Mouse (Mus musculus) urinary bladder, postnatal 36 days (tissue): ENCODE data around the gene Lzic.
A peak's percentile ranks its signal among the peaks of the same experiment; 100 is the strongest.

ENCODE experiments used
- DNase-seq, 2 experiments: peaks; one replicate each; pipeline ENCODE4 v3.0.0; 2022; ENCODE audit warnings: low spot score in 2 of 2, mixed read lengths in 1 of 2

Gene Lzic

GRCm38 (mm10) chr4:149526330-149526729 is 41.3 kb downstream of the Lzic start:
- peak in 1 of 2 experiments; percentile 23 for DNase-seq

GRCm38 (mm10) chr4:149527621-149528354 is 42.8 kb downstream of the Lzic start:
- DNase-seq: no peak

GRCm38 (mm10) chr4:149529691-149530090 is 44.7 kb downstream of the Lzic start:
- no peak for DNase-seq

GRCm38 (mm10) chr4:149539441-149539840 is 54.4 kb downstream of the Lzic start:
- peak; percentile 56 to 78 for DNase-seq

- no peak for DNase-seq
These were observed 56.9 kb downstream of the Lzic start for GRCm38 (mm10) chr4:149541935-149542334.

DNA sequence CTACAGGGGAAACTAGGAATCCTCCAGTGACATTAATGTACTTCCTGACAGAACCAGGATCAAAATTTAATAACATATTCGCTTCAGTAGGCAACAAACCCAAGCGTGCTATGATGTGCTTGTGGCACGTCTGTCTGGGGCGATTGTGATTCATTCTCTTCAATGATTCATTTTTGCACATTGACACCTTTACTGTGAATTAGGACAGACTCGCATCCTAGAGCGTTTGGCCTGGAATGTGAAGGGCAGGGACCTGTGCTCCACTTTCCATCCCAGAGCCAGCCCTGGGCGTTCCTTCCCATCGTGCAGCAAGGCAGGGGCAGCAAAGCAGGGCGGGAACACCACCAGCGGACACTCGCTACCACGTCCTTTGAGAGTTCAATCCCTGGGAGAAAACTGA is 57.4 kb downstream of the Lzic start:
- no peak for DNase-seq

- peak; percentile 71 to 84 for DNase-seq
These were observed 58.0 kb downstream of the Lzic start for GRCm38 (mm10) chr4:149542927-149543553.

- no peak for DNase-seq
These were observed 59.9 kb downstream of the Lzic start for GRCm38 (mm10) chr4:149544892-149545291.
